Mouse (Mus musculus) hindbrain, embryonic 11.5 days (tissue): ENCODE measurements at regions not wholly inside any gene's neighbourhood (a gene's known extent, or its start where the extent isn't known, plus 50 kb on each side); places are given as distances from the start of the nearest gene placed in this dataset.
"Not testable (repeated sequence)": the region's sequence is repeated elsewhere in the genome, so short reads cannot be mapped to it uniquely, and the experiment has no call there.

ENCODE experiments used
- ATAC-seq: fragments of 200-750 bp; cut with Nextera tagmentation; 2 replicates; pipeline ENCODE4 v1.8.0; 2017; ENCODE audit warnings: mild to moderate bottlenecking, moderate TSS enrichment, moderate library complexity; ENCODE audit not compliant: low FRiP score
- DNase-seq: peaks from one replicate; pipeline ENCODE4 v3.0.0-alpha.2; 2015; ENCODE audit warnings: low spot score
- H3K27ac ChIP-seq: fragments of 300-500 bp; sonication (generic); 2 replicates; pipeline ENCODE4 v1.5.1; 2014; ENCODE audit warnings: mild to moderate bottlenecking, low read depth, low read length
- H3K27me3 ChIP-seq: fragments of 300-500 bp; sonication (generic); 2 replicates; pipeline ENCODE4 v1.6.1; 2014; ENCODE audit warnings: mild to moderate bottlenecking, low read length, moderate library complexity, mixed read lengths; ENCODE audit not compliant: control insufficient read depth, insufficient read depth
- H3K36me3 ChIP-seq: fragments of 300-500 bp; sonication (generic); 2 replicates; pipeline ENCODE4 v1.6.1; 2014; ENCODE audit warnings: mild to moderate bottlenecking, low read length, moderate library complexity, mixed read lengths; ENCODE audit not compliant: control insufficient read depth, insufficient read depth
- H3K4me1 ChIP-seq: fragments of 300-500 bp; sonication (generic); replicated peaks from 2 replicates; pipeline ENCODE4 v1.6.1; 2014; ENCODE audit warnings: low read length, mixed read lengths; ENCODE audit not compliant: control insufficient read depth, insufficient read depth
- H3K4me2 ChIP-seq: fragments of 300-500 bp; sonication (generic); replicated peaks from 2 replicates; pipeline ENCODE4 v1.6.1; 2014; ENCODE audit warnings: mild to moderate bottlenecking, low read depth, low read length
- H3K4me3 ChIP-seq: fragments of 300-500 bp; sonication (generic); 2 replicates; pipeline ENCODE4 v1.5.1; 2014; ENCODE audit warnings: low read depth, low read length
- H3K9ac ChIP-seq: fragments of 300-500 bp; sonication (generic); 2 replicates; pipeline ENCODE4 v1.6.1; 2014; ENCODE audit warnings: low read depth, low read length
- H3K9me3 ChIP-seq: fragments of 300-500 bp; sonication (generic); 2 replicates; pipeline ENCODE4 v1.6.1; 2016; ENCODE audit warnings: low read length; ENCODE audit not compliant: control insufficient read depth
- WGBS: fragments of 180-500 bp; shearing (Covaris S2); extraction: QIAGEN DNeasy Blood & Tissue Kit; methylation state at CpG from one replicate; pipeline ENCODE4 v1.1.7; 2014; 5-methylcytosine and 5-hydroxymethylcytosine counted together

- 74% methylated on average over 4 of the region's 4 CpGs for WGBS
- H3K27ac ChIP-seq: no peak overlapping the region
- no peak overlapping the region for H3K4me2 ChIP-seq
- no peak overlapping the region for H3K9ac ChIP-seq
- H3K36me3 ChIP-seq: no peaks in the 10 kb centered on the region
- DNase-seq: no peak
- ATAC-seq: no peak
- no peak overlapping the region for H3K4me3 ChIP-seq
- no peaks in the 10 kb centered on the region for H3K9me3 ChIP-seq
- H3K4me1 ChIP-seq: no peaks in the 10 kb centered on the region
- H3K27me3 ChIP-seq: no peaks in the 10 kb centered on the region
These were observed 268.1 kb upstream of the Hand2 start for GRCm38 (mm10) chr8:57052661-57053060.

GRCm38 (mm10) chr8:57076995-57077394, 243.8 kb upstream of the Hand2 start:
- DNase-seq: no peak
- Histone ChIP-seq H3K9me3 (no peaks in the 10 kb centered on the region), H3K4me3 (no peak overlapping the region), H3K4me2 (no peak overlapping the region), H3K9ac (no peak overlapping the region), H3K27ac (no peak overlapping the region), H3K27me3 (no peaks in the 10 kb centered on the region), H3K36me3 (no peaks in the 10 kb centered on the region), H3K4me1 (no peaks in the 10 kb centered on the region)
- 87% methylated on average over 8 of the region's 8 CpGs for WGBS
- ATAC-seq: no peak; the same call in 1 of the 2 replicates

- H3K27ac ChIP-seq: no peak overlapping the region
These were observed 234.0 kb upstream of the Hand2 start for GRCm38 (mm10) chr8:57086811-57087210.

GRCm38 (mm10) chr8:57092403-57092802, 228.4 kb upstream of the Hand2 start:
- no peak for ATAC-seq
- Histone ChIP-seq H3K36me3 (no peaks in the 10 kb centered on the region), H3K27ac (no peak overlapping the region), H3K4me2 (no peak overlapping the region), H3K4me3 (no peak overlapping the region), H3K9ac (no peak overlapping the region), H3K27me3 (no peaks in the 10 kb centered on the region), H3K4me1 (no peaks in the 10 kb centered on the region), H3K9me3 (no peaks in the 10 kb centered on the region)
- WGBS: 94% methylated on average over 4 of the region's 4 CpGs
- no peak for DNase-seq

More at GRCm38 (mm10) chr8:57086811-57087210, 234.0 kb upstream of the Hand2 start:
- no peak overlapping the region for H3K9ac ChIP-seq
- ATAC-seq (no peak), DNase-seq (no peak)
- no peak overlapping the region for H3K4me2 ChIP-seq
- no peak overlapping the region for H3K4me3 ChIP-seq
- no peaks in the 10 kb centered on the region for H3K36me3 ChIP-seq
- H3K9me3 ChIP-seq: no peaks in the 10 kb centered on the region
- WGBS: 78% methylated on average over 3 of the region's 3 CpGs
- H3K4me1 ChIP-seq: no peaks in the 10 kb centered on the region
- no peaks in the 10 kb centered on the region for H3K27me3 ChIP-seq

- Histone ChIP-seq H3K9ac (no peak overlapping the region), H3K27me3 (no peaks in the 10 kb centered on the region), H3K4me2 (no peak overlapping the region), H3K27ac (no peak overlapping the region), H3K4me3 (no peak overlapping the region), H3K36me3 (no peaks in the 10 kb centered on the region), H3K9me3 (no peaks in the 10 kb centered on the region), H3K4me1 (no peaks in the 10 kb centered on the region)
- no peak for DNase-seq
- no peak for ATAC-seq
- WGBS: 60% methylated on average over 2 of the region's 2 CpGs
These were observed 225.6 kb upstream of the Hand2 start for GRCm38 (mm10) chr8:57095169-57095568.

GRCm38 (mm10) chr8:57110765-57111402, 209.9 kb upstream of the Hand2 start:
- not testable (repeated sequence) for H3K4me2 ChIP-seq, H3K9ac ChIP-seq, H3K27ac ChIP-seq, H3K27me3 ChIP-seq, H3K4me1 ChIP-seq, H3K4me3 ChIP-seq, ATAC-seq, DNase-seq, H3K9me3 ChIP-seq, H3K36me3 ChIP-seq
- 83% methylated on average over 2 of the region's 6 CpGs for WGBS

- H3K4me2 ChIP-seq: no peak overlapping the region
- H3K27me3 ChIP-seq: no peaks in the 10 kb centered on the region
- ATAC-seq (no peak), DNase-seq (no peak)
- H3K36me3 ChIP-seq: no peaks in the 10 kb centered on the region
- H3K9me3 ChIP-seq: 0 out of 2 replicates have a peak, but pooled peaks cover 3% of the 10 kb centered on the region
- H3K4me1 ChIP-seq: no peaks in the 10 kb centered on the region
- 68% methylated on average over 2 of the region's 2 CpGs for WGBS
- no peak overlapping the region for H3K4me3 ChIP-seq
- H3K27ac ChIP-seq: no peak overlapping the region
- H3K9ac ChIP-seq: no peak overlapping the region
These were observed 209.4 kb upstream of the Hand2 start for GRCm38 (mm10) chr8:57111403-57111771.

GRCm38 (mm10) chr8:57113915-57114314, 206.9 kb upstream of the Hand2 start:
- H3K9me3 ChIP-seq: 0 out of 2 replicates have a peak, but pooled peaks cover 3% of the 10 kb centered on the region
- 88% methylated on average over 2 of the region's 2 CpGs for WGBS
- no peaks in the 10 kb centered on the region for H3K36me3 ChIP-seq
- no peak overlapping the region for H3K4me2 ChIP-seq
- DNase-seq (no peak), ATAC-seq (no peak)
- H3K9ac ChIP-seq: no peak overlapping the region
- no peak overlapping the region for H3K27ac ChIP-seq
- H3K4me1 ChIP-seq: no peaks in the 10 kb centered on the region
- H3K4me3 ChIP-seq: no peak overlapping the region
- no peaks in the 10 kb centered on the region for H3K27me3 ChIP-seq

- Histone ChIP-seq H3K36me3 (no peaks in the 10 kb centered on the region), H3K27me3 (no peaks in the 10 kb centered on the region), H3K4me1 (no peaks in the 10 kb centered on the region), H3K9ac (no peak overlapping the region), H3K27ac (no peak overlapping the region), H3K4me3 (no peak overlapping the region), H3K9me3 (0 out of 2 replicates have a peak, but pooled peaks cover 3% of the 10 kb centered on the region), H3K4me2 (no peak overlapping the region)
- DNase-seq (no peak), ATAC-seq (no peak)
- 97% methylated on average over 2 of the region's 2 CpGs for WGBS
These were observed 205.5 kb upstream of the Hand2 start for GRCm38 (mm10) chr8:57115303-57115702.
